Mouse (Mus musculus): Measurements from ENCODE around the gene Cyfip1. TPM values are rescaled to one million over a fixed set of nuclear protein-coding genes. Genes with fewer than 3 reads are reported as not detected.

The Cyfip1 gene
- total and polyA plus RNA-seq, 2 experiments from 2014 or later = 41.5 to 48.5 TPM

DNA sequence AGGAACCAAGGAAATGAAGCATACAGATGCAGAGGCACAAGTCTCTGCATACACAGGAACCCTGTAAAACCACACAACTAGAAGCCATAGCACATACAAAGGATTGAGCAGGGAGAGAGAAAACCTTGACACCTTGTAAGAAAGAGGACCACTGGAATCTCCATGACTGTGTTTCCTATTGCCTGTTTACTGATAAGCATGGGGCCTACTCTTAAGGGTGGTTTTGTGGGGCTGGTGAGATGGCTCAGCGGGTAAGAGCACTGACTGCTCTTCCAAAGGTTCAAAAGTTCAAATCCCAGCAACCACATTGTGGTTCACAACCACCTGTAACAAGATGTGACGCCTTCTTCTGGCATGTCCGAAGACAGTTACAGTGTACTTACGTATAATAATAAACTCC, 85.7 kb downstream of the Cyfip1 start:
- ATAC-seq (no peak), DNase-seq (ENCODE audit: low spot score) (no peak)
- Histone ChIP-seq H3K36me3 (ENCODE audit: insufficient read depth, low read length) (peaks cover 43% of the 10 kb centered on the region), H3K9ac (replicated peaks; ENCODE audit: low read length) (no peak overlapping the region), H3K4me2 (ENCODE audit: low read depth, low read length) (no peak overlapping the region), H3K27ac (no peak overlapping the region), H3K27me3 (ENCODE audit: insufficient read depth, low read length) (no peaks in the 10 kb centered on the region), H3K4me3 (ENCODE audit: low read length) (no peak overlapping the region), H3K9me3 (ENCODE audit: low read length) (no peaks in the 10 kb centered on the region), H3K4me1 (ENCODE audit: insufficient read depth, low read length) (no peaks in the 10 kb centered on the region)
- WGBS = 91% methylated on average over 4 of the region's 4 CpGs
- TF ChIP-seq CTCF (IDR thresholded peaks at IDR 0.05; ENCODE audit: low read depth) = no peak

DNA sequence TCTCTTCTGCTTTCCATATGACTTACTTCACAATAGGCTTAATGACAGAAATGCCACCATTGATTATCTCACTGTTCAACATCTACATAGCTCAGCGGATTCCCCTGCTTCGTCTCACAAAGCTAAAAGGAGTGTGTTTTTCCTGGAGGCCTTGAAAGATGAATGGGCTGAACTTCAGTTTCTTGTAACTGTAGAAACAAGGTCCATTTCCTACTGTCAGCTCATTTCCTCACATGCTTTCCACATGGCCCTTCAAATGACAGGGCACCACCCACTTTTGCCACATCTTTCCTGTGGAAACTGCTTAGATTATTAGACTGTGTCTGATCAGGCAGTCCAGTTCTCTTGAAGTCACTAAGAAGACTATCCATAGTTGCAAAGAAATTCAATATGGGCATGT, 87.1 kb downstream of the Cyfip1 start:
- Histone ChIP-seq H3K36me3 (ENCODE audit: insufficient read depth, low read length) (peaks cover 32% of the 10 kb centered on the region), H3K27me3 (ENCODE audit: insufficient read depth, low read length) (no peaks in the 10 kb centered on the region), H3K27ac (no peak overlapping the region), H3K4me1 (ENCODE audit: insufficient read depth, low read length) (no peaks in the 10 kb centered on the region), H3K4me2 (ENCODE audit: low read depth, low read length) (no peak overlapping the region), H3K9me3 (ENCODE audit: low read length) (no peaks in the 10 kb centered on the region), H3K4me3 (ENCODE audit: low read length) (no peak overlapping the region), H3K9ac (replicated peaks; ENCODE audit: low read length) (no peak overlapping the region)
- DNase-seq (ENCODE audit: low spot score) (no peak), ATAC-seq (no peak)
- TF ChIP-seq CTCF (IDR thresholded peaks at IDR 0.05; ENCODE audit: low read depth) = no peak
- WGBS = 86% methylated on average over 2 of the region's 2 CpGs

DNA sequence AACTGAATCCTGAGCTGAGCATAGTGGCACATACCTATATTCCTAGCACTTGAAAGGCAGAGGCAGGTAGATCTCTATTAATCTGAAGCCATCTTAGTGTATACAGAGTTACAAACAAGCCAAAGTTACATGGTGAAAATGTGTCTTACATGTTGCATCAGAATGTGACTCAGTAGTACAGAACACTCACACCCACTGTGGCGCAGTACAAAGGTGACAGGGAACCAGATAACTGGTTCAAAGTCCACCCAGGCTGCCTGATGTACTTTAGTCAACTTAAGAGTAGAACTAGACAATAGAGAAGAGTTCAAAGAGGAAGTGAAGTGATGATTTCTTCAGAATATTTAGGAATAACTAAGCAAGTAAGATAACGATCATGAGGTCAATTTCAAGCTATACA, 93.5 kb downstream of the Cyfip1 start:
- ATAC-seq = no peak
- H3K4me3 ChIP-seq (ENCODE audit: low read length) = no peak overlapping the region

DNA sequence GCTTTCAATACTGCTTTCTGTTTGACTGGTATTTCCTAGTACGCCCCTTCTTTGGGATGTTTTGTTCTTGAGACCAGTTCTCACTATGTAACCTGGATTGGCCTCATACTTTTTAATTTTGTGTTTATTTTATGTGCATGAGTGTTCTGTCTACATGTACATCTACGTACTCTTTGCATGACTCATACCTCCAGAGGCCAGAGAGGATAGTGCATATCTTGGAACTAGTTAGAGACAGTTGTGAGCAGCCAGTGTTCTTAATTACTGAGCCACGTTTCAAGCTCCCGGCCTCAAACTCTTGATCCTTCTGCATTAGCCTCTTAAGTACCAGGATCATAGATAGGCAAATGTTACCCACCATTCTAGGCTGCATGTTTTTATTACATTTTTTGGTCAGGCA, 96.8 kb downstream of the Cyfip1 start:
- H3K27ac ChIP-seq = no peak overlapping the region
- H3K27me3 ChIP-seq (ENCODE audit: insufficient read depth, low read length) = no peaks in the 10 kb centered on the region
- WGBS = 91% methylated on average over 4 of the region's 4 CpGs
- no peaks in the 10 kb centered on the region for H3K9me3 ChIP-seq (ENCODE audit: low read length)
- no peak for TF ChIP-seq CTCF (IDR thresholded peaks at IDR 0.05; ENCODE audit: low read depth)
- H3K36me3 ChIP-seq (ENCODE audit: insufficient read depth, low read length) = no peaks in the 10 kb centered on the region; the same call in 1 of the 2 replicates
- no peak overlapping the region for H3K4me2 ChIP-seq (ENCODE audit: low read depth, low read length)
- H3K9ac ChIP-seq (replicated peaks; ENCODE audit: low read length) = no peak overlapping the region
- H3K4me1 ChIP-seq (ENCODE audit: insufficient read depth, low read length) = no peaks in the 10 kb centered on the region
- DNase-seq (ENCODE audit: low spot score) = no peak
- H3K4me3 ChIP-seq (ENCODE audit: low read length) = no peak overlapping the region
- ATAC-seq = no peak

More for the DNA sequence above, 93.5 kb downstream of the Cyfip1 start:
- Histone ChIP-seq H3K4me2 (ENCODE audit: low read depth, low read length) (no peak overlapping the region), H3K9me3 (ENCODE audit: low read length) (no peaks in the 10 kb centered on the region), H3K27ac (no peak overlapping the region), H3K9ac (replicated peaks; ENCODE audit: low read length) (no peak overlapping the region), H3K4me1 (ENCODE audit: insufficient read depth, low read length) (no peaks in the 10 kb centered on the region), H3K36me3 (ENCODE audit: insufficient read depth, low read length) (peaks cover 6% of the 10 kb centered on the region; the same call in 1 of the 2 replicates), H3K27me3 (ENCODE audit: insufficient read depth, low read length) (no peaks in the 10 kb centered on the region)
- WGBS = 97% methylated on average over 2 of the region's 2 CpGs
- DNase-seq (ENCODE audit: low spot score) = no peak
- TF ChIP-seq CTCF (IDR thresholded peaks at IDR 0.05; ENCODE audit: low read depth) = no peak

DNA sequence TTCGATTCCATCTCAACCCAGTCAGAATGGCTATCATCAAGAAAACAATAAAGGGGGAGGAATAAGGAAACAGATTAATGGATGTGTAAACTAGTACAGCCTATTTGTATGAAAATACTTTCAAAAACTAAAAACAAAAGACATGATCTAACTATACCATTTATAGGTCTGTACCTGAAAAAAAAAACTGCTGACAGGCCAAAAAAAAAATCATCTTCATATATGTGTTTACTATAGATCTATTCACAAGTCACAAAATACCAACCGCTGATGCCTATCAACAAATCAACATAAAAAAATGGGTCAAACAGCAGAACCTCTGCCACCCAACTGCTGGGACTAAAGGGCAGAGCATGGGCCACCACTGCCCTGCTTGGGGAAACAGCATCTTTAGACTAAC, 114.5 kb downstream of the Cyfip1 start:
- peaks cover 5% of the 10 kb centered on the region; the same call in 1 of the 2 replicates for H3K4me1 ChIP-seq (ENCODE audit: insufficient read depth, low read length)
- WGBS = 100% methylated on average over 2 of the region's 2 CpGs
- DNase-seq (ENCODE audit: low spot score) = no peak
- no peak overlapping the region for H3K9ac ChIP-seq (replicated peaks; ENCODE audit: low read length)
- no peak overlapping the region for H3K27ac ChIP-seq
- H3K36me3 ChIP-seq (ENCODE audit: insufficient read depth, low read length) = no peaks in the 10 kb centered on the region
- H3K9me3 ChIP-seq (ENCODE audit: low read length) = no peaks in the 10 kb centered on the region
- no peaks in the 10 kb centered on the region for H3K27me3 ChIP-seq (ENCODE audit: insufficient read depth, low read length)
- ATAC-seq = no peak
- H3K4me3 ChIP-seq (ENCODE audit: low read length) = no peak overlapping the region
- H3K4me2 ChIP-seq (ENCODE audit: low read depth, low read length) = no peak overlapping the region
- no peak for TF ChIP-seq CTCF (IDR thresholded peaks at IDR 0.05; ENCODE audit: low read depth)

DNA sequence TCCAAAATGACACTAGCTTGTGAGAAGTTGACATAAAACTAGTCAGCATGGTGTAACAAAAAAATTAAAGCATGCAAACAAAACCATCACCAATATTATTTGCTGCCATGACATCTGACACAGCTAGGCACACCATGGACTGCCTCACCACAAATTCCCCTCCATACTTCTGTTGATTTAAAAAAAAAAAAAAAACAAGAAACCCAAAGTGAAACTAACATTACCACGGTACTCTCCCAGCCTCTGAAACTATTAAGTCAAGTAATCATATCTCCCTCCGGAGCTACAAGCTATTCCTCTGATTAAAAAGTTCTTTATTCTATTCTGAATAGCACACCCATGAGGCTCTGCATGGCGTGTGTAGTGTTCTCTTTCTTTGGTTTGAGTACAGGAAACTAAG, 115.6 kb downstream of the Cyfip1 start:
- 87% methylated on average over 3 of the region's 3 CpGs for WGBS
- Histone ChIP-seq H3K4me3 (ENCODE audit: low read length) (no peak overlapping the region), H3K27me3 (ENCODE audit: insufficient read depth, low read length) (no peaks in the 10 kb centered on the region), H3K9ac (replicated peaks; ENCODE audit: low read length) (no peak overlapping the region), H3K4me2 (ENCODE audit: low read depth, low read length) (no peak overlapping the region), H3K36me3 (ENCODE audit: insufficient read depth, low read length) (no peaks in the 10 kb centered on the region), H3K27ac (no peak overlapping the region), H3K4me1 (ENCODE audit: insufficient read depth, low read length) (peaks cover 7% of the 10 kb centered on the region; the same call in 1 of the 2 replicates), H3K9me3 (ENCODE audit: low read length) (no peaks in the 10 kb centered on the region)
- TF ChIP-seq CTCF (IDR thresholded peaks at IDR 0.05; ENCODE audit: low read depth) = no peak
- DNase-seq (ENCODE audit: low spot score) = no peak
- no peak for ATAC-seq

DNA sequence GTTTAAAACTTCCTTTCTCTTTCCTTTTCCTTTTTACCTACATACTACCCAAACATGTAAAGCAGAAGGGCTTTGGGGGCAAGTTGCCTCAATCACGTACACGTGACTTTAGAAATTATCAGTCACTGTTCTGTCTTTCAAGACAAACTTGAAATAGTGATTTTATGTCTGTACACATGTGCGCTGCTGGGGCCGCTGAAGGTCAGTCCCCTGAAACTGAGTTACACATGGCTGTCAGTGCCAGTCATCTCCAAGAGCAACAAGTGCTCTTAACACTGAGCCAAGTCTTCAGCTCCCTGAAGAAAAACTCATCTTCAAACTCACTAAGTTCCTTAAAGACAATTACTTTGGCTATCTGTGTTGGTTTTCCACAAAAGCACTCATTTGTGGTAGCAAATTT, 116.4 kb downstream of the Cyfip1 start:
- Histone ChIP-seq H3K4me2 (ENCODE audit: low read depth, low read length) (no peak overlapping the region), H3K27me3 (ENCODE audit: insufficient read depth, low read length) (no peaks in the 10 kb centered on the region), H3K4me1 (ENCODE audit: insufficient read depth, low read length) (peaks cover 7% of the 10 kb centered on the region; the same call in 1 of the 2 replicates), H3K36me3 (ENCODE audit: insufficient read depth, low read length) (no peaks in the 10 kb centered on the region), H3K27ac (no peak overlapping the region), H3K4me3 (ENCODE audit: low read length) (no peak overlapping the region), H3K9ac (replicated peaks; ENCODE audit: low read length) (no peak overlapping the region), H3K9me3 (ENCODE audit: low read length) (no peaks in the 10 kb centered on the region)
- no peak for DNase-seq (ENCODE audit: low spot score)
- WGBS = 97% methylated on average over 4 of the region's 4 CpGs
- TF ChIP-seq CTCF (IDR thresholded peaks at IDR 0.05; ENCODE audit: low read depth) = no peak
- no peak for ATAC-seq

Data from hindbrain, postnatal 0 days (tissue).